Mouse (Mus musculus) embryonic fibroblast, embryonic 13.5 days (primary cell): ENCODE data around the gene Hmga1.

ENCODE experiments used
- CTCF ChIP-seq: IDR thresholded peaks from 2 replicates; pipeline ENCODE4 v1.5.1; 2011; ENCODE audit warnings: mild to moderate bottlenecking, control low read depth, low read length, moderate library complexity, borderline replicate concordance; ENCODE audit not compliant: insufficient read depth
- POLR2A ChIP-seq: IDR thresholded peaks from 2 replicates; pipeline ENCODE4 v1.6.1; 2011; ENCODE audit warnings: low read depth, mild to moderate bottlenecking, control low read depth, low read length, moderate library complexity

- TF ChIP-seq POLR2A (no peak), CTCF (no peak)
These were observed 44.6 kb downstream of the Hmga1 start for GRCm38 (mm10) chr17:27600869-27601268.
